Mouse (Mus musculus): ENCODE results near the gene Kif12. TPM values are rescaled to one million over a fixed set of nuclear protein-coding genes. Genes with fewer than 3 reads are reported as not detected.
A peak's percentile ranks its signal among the peaks of the same experiment; 100 is the strongest.

Gene Kif12
- polyA plus RNA-seq, 1 experiment from 2014 or later = 147 TPM

DNA sequence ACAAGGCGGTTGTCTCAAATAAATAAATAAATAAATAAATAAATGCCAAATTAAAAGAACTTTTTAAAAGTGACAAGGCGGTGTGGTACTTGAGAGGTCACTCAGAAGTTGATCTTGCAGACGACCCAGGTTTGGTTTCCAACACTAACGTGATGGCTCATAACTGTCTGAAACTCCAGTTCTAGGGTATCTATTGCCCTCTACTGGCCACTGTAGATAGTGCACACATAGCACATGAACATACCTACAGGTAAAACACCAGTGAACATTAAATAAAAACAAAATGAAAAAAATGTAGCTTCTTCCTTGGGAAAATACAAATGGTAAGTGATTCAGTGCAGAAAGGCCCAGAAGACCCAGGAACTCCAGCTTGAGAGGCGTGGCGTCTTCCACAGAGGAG lies 24.7 kb downstream of the Kif12 start:
- no peak overlapping the region for H3K27ac ChIP-seq (ENCODE audit: low read length)
- no peak for ATAC-seq (ENCODE audit: low FRiP score, low TSS enrichment)
- WGBS = 94% methylated on average over 6 of the region's 6 CpGs
- H3K4me3 ChIP-seq (ENCODE audit: low read length) = no peak overlapping the region
- no peak overlapping the region for H3K9ac ChIP-seq (replicated peaks; ENCODE audit: low read length)
- H3K9me3 ChIP-seq (ENCODE audit: low read length) = peaks cover 8% of the 10 kb centered on the region; the same call in 1 of the 2 replicates
- H3K4me1 ChIP-seq (ENCODE audit: insufficient read depth, low read length) = no peaks in the 10 kb centered on the region
- H3K36me3 ChIP-seq (ENCODE audit: insufficient read depth, low read length) = no peaks in the 10 kb centered on the region
- H3K4me2 ChIP-seq (replicated peaks; ENCODE audit: low read depth, low read length) = no peak overlapping the region
- H3K27me3 ChIP-seq (ENCODE audit: insufficient read depth, low read length) = no peaks in the 10 kb centered on the region

DNA sequence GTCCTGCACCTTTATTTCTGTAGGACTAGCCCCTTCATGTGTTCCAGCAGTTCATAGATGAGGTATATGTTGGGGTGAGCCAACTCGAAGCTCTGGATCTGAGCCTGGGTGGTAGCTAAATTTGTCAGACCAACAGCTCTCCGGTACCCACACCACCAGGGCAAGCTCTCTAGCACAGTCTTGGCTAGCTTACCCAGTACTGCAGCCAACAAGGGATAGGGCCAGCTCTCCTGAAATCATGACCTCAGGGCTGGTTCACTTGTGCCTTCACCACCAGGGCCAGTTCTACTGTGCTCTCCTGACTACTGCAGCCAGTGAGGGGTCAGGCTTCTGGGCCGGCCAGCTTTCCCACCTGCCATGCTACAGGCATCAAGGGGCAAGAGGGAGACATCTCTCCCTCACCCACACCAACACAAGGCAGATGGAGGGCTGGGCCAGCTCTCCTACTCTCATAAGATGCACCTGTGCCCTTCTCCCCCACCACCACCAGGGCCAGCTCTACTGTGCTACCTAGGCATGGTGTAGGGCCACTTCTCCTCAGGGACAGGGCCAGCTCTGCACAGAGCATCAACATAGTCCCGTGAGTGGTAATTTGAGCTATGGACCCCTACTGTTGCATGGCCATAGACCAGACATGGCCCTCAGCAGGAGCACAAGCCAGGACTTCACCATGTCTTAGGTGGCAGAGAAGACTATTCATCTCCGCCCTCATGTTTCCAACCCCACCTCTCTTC lies 41.9 kb downstream of the Kif12 start:
- ATAC-seq (ENCODE audit: low FRiP score, low TSS enrichment) = peak; percentile 36; the same call in 1 of the 2 replicates
- no peaks in the 10 kb centered on the region; the same call in 1 of the 2 replicates for H3K9me3 ChIP-seq (ENCODE audit: low read length)
- H3K27me3 ChIP-seq (ENCODE audit: insufficient read depth, low read length) = no peaks in the 10 kb centered on the region
- WGBS = 91% methylated on average over 5 of the region's 5 CpGs
- H3K4me1 ChIP-seq (ENCODE audit: insufficient read depth, low read length) = no peaks in the 10 kb centered on the region
- H3K9ac ChIP-seq (replicated peaks; ENCODE audit: low read length) = no peak overlapping the region
- H3K27ac ChIP-seq (ENCODE audit: low read length) = no peak overlapping the region
- no peak overlapping the region for H3K4me3 ChIP-seq (ENCODE audit: low read length)
- H3K4me2 ChIP-seq (replicated peaks; ENCODE audit: low read depth, low read length) = no peak overlapping the region
- peaks cover 35% of the 10 kb centered on the region for H3K36me3 ChIP-seq (ENCODE audit: insufficient read depth, low read length)

DNA sequence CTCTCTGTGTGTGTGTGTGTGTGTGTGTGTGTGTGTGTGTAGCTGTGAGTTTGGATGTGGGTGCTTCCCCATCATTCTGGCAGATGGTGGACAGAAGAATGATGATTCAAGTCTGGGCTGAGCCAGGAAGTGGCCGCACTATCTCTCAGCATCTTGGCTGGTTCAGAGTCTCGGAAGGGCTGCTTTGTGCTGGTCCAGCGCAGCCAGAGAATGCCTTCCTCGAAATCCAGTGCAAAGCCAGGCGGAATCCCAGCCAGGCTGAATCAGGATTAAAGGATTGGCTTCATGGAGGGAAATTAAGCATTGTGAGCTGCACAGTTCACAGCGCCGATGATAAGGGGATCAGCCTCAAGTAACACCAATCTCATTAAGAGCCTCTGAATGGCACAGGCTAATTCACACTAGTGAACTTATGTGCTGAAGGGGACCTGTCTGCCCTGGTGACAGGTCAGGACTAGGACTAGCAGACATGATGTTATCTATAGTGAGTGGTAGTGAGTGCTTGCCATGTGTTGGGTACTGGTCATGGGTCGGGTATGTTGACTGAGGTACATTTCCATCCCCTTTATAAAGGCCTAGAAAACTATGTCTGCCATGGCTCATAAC lies 47.0 kb downstream of the Kif12 start:
- ATAC-seq (ENCODE audit: low FRiP score, low TSS enrichment) = no peak
- no peak overlapping the region for H3K27ac ChIP-seq (ENCODE audit: low read length)
- WGBS = 84% methylated on average over 8 of the region's 8 CpGs

DNA sequence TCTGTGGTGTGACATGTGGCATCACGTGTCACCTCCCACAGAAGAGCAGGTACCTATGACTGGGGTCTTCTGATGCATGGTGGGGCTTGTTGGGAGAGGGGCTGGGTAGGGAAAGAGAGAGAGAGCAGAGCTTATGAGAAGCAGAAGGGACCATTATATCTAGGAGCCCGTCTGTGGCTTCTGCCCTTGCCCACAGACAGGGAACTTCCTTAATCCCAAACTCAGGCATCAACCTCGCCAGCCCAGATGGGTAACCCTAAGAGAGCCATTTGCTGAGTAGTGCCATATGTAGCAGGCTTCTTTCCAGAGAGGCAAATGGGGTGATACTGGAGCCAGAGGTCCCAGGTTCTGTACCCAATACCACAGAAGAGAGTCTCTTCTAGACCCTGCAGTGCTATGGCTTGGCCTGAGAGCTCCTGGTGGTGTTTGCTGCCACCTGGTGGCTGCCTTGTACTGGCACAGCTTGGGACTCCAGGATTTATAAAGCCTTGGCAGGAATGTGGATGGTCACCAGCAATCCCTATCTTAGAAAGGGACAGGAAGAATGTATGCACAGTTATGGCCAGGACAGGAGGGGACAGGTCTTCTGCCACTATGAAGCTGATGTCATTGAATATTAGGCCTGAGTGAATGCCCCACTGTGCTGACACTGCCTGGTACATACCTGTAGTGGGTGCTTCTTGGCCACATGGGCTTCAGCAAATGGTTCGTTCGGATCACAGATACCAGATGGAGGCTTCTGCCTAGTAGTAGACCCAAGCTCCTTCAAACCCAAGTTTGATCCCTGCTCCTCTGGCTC lies 53.1 kb downstream of the Kif12 start:
- ATAC-seq (ENCODE audit: low FRiP score, low TSS enrichment) = peak; percentile 87
- Histone ChIP-seq H3K4me2 (replicated peaks; ENCODE audit: low read depth, low read length) (no peak overlapping the region), H3K4me1 (ENCODE audit: insufficient read depth, low read length) (0 out of 2 replicates have a peak, but pooled peaks cover 6% of the 10 kb centered on the region), H3K36me3 (ENCODE audit: insufficient read depth, low read length) (peaks cover 45% of the 10 kb centered on the region), H3K9ac (replicated peaks; ENCODE audit: low read length) (no peak overlapping the region), H3K27ac (ENCODE audit: low read length) (peak overlapping the region; percentile 36; the same call in 1 of the 2 replicates), H3K9me3 (ENCODE audit: low read length) (peaks cover 8% of the 10 kb centered on the region; the same call in 1 of the 2 replicates), H3K27me3 (ENCODE audit: insufficient read depth, low read length) (no peaks in the 10 kb centered on the region), H3K4me3 (ENCODE audit: low read length) (no peak overlapping the region)
- 88% methylated on average over 5 of the region's 5 CpGs for WGBS

More for the DNA sequence above, 47.0 kb downstream of the Kif12 start:
- H3K4me3 ChIP-seq (ENCODE audit: low read length) = no peak overlapping the region
- H3K9ac ChIP-seq (replicated peaks; ENCODE audit: low read length) = no peak overlapping the region
- H3K4me2 ChIP-seq (replicated peaks; ENCODE audit: low read depth, low read length) = no peak overlapping the region
- no peaks in the 10 kb centered on the region for H3K4me1 ChIP-seq (ENCODE audit: insufficient read depth, low read length)
- peaks cover 8% of the 10 kb centered on the region; the same call in 1 of the 2 replicates for H3K9me3 ChIP-seq (ENCODE audit: low read length)
- H3K36me3 ChIP-seq (ENCODE audit: insufficient read depth, low read length) = peaks cover 37% of the 10 kb centered on the region
- no peaks in the 10 kb centered on the region for H3K27me3 ChIP-seq (ENCODE audit: insufficient read depth, low read length)

Other genes starting within 250 kb of the Kif12 start
- gene Zfp618, start 206.6 kb downstream of the Kif12 start, polyA plus RNA-seq (2015; fragmentation: Nextera tagmentation; extraction: Ambion mirVana) = 41.2 and 51.1 TPM in 2 replicates
- 5.9 and 8.3 TPM in 2 replicates for gene Ambp, start 17.3 kb downstream of the Kif12 start, polyA plus RNA-seq (2015; fragmentation: Nextera tagmentation; extraction: Ambion mirVana)
- gene Col27a1, start 41.9 kb upstream of the Kif12 start, polyA plus RNA-seq (2015; fragmentation: Nextera tagmentation; extraction: Ambion mirVana) = 7.3 and 7.8 TPM in 2 replicates
- not detected in 2 replicates for gene Orm1, start 172.4 kb upstream of the Kif12 start, polyA plus RNA-seq (2015; fragmentation: Nextera tagmentation; extraction: Ambion mirVana)
- not detected in 2 replicates for gene Orm3, start 184.0 kb upstream of the Kif12 start, polyA plus RNA-seq (2015; fragmentation: Nextera tagmentation; extraction: Ambion mirVana)
- gene Orm2, start 190.3 kb upstream of the Kif12 start, polyA plus RNA-seq (2015; fragmentation: Nextera tagmentation; extraction: Ambion mirVana) = not detected in 2 replicates
- gene Akna, start 231.2 kb upstream of the Kif12 start, polyA plus RNA-seq (2015; fragmentation: Nextera tagmentation; extraction: Ambion mirVana) = 7.1 and 9.4 TPM in 2 replicates

All from kidney, embryonic 16.5 days (tissue).